Mouse (Mus musculus) heart, embryonic 11.5 days (tissue): ENCODE results near the gene Tmod3. TPM values are rescaled to one million over a fixed set of nuclear protein-coding genes. Genes with fewer than 3 reads are reported as not detected.

ENCODE experiments used
- ATAC-seq: fragments of 200-750 bp; cut with Nextera tagmentation; replicated peaks from 2 replicates; pipeline ENCODE4 v1.8.0; 2017; ENCODE audit warnings: moderate library complexity; ENCODE audit not compliant: insufficient number of reproducible peaks, low FRiP score, low TSS enrichment
- H3K27ac ChIP-seq: fragments of 300-500 bp; sonication (generic); 2 replicates; pipeline ENCODE4 v1.5.1; 2014; ENCODE audit warnings: mild to moderate bottlenecking, low read depth, low read length
- H3K27me3 ChIP-seq: fragments of 300-500 bp; sonication (generic); 2 replicates; pipeline ENCODE4 v1.6.1; 2014; ENCODE audit warnings: mild to moderate bottlenecking, low read length, mixed read lengths; ENCODE audit not compliant: control insufficient read depth, insufficient read depth
- H3K36me3 ChIP-seq: fragments of 300-500 bp; sonication (generic); 2 replicates; pipeline ENCODE4 v1.6.1; 2014; ENCODE audit warnings: mild to moderate bottlenecking, low read length, moderate library complexity, mixed read lengths; ENCODE audit not compliant: control insufficient read depth, insufficient read depth
- H3K4me1 ChIP-seq: fragments of 300-500 bp; sonication (generic); 2 replicates; pipeline ENCODE4 v1.6.1; 2014; ENCODE audit warnings: low read length; ENCODE audit not compliant: control insufficient read depth, insufficient read depth
- H3K4me2 ChIP-seq: fragments of 300-500 bp; sonication (generic); 2 replicates; pipeline ENCODE4 v1.6.1; 2014; ENCODE audit warnings: mild to moderate bottlenecking, moderate library complexity
- H3K4me3 ChIP-seq: fragments of 300-500 bp; sonication (generic); 2 replicates; pipeline ENCODE4 v1.5.1; 2014; ENCODE audit warnings: low read depth, low read length
- H3K9ac ChIP-seq: fragments of 300-500 bp; sonication (generic); 2 replicates; pipeline ENCODE4 v1.6.1; 2014; ENCODE audit warnings: mild to moderate bottlenecking, low read depth, low read length, moderate library complexity
- H3K9me3 ChIP-seq: fragments of 300-500 bp; sonication (generic); replicated peaks from 2 replicates; pipeline ENCODE4 v1.6.1; 2016; ENCODE audit warnings: low read length; ENCODE audit not compliant: control insufficient read depth
- WGBS: fragments of 180-500 bp; shearing (Covaris S2); extraction: QIAGEN DNeasy Blood & Tissue Kit; methylation state at CpG from one replicate; pipeline ENCODE4 v1.1.7; 2014; ENCODE audit not compliant: insufficient replicate concordance; 5-methylcytosine and 5-hydroxymethylcytosine counted together
- polyA plus RNA-seq: library from polyadenylated mRNA; unstranded; fragments of >200 nt; fragmentation: Nextera tagmentation; extraction: Ambion mirVana; gene quantifications from 2 replicates; pipeline ENCODE4 v1.2.1, GENCODE M21; 2014

Tmod3 gene
- polyA plus RNA-seq, result 80.0 and 86.9 TPM in 2 replicates

GRCm38 (mm10) chr9:75559512-75560012, at the start of gene Tmod3:
TSS of gene Tmod3 (minus strand) at chr9:75559657.
- 2% methylated on average over 21 of the region's 21 CpGs for WGBS
- Histone ChIP-seq H3K27me3 (no peaks in the 10 kb centered on the region), H3K4me2 (peak within 1 kb of the TSS; percentile 87), H3K9ac (peak within 1 kb of the TSS; percentile 78), H3K9me3 (no peaks in the 10 kb centered on the region), H3K4me3 (peak within 1 kb of the TSS; percentile 95), H3K27ac (peak within 1 kb of the TSS; percentile 90), H3K36me3 (no peaks in the 10 kb centered on the region), H3K4me1 (peaks cover 8% of the 10 kb centered on the region; the same call in 1 of the 2 replicates)
- peak; percentile 95 for ATAC-seq

- Histone ChIP-seq H3K4me2 (no peak overlapping the region), H3K9me3 (no peaks in the 10 kb centered on the region), H3K27me3 (peaks cover 3% of the 10 kb centered on the region; the same call in 1 of the 2 replicates), H3K4me1 (no peaks in the 10 kb centered on the region), H3K27ac (no peak overlapping the region), H3K4me3 (no peak overlapping the region), H3K9ac (no peak overlapping the region), H3K36me3 (no peaks in the 10 kb centered on the region)
- no peak for ATAC-seq
- 88% methylated on average over 4 of the region's 4 CpGs for WGBS
Measured at GRCm38 (mm10) chr9:75607496-75607895, 48.0 kb upstream of the Tmod3 start.

DNA sequence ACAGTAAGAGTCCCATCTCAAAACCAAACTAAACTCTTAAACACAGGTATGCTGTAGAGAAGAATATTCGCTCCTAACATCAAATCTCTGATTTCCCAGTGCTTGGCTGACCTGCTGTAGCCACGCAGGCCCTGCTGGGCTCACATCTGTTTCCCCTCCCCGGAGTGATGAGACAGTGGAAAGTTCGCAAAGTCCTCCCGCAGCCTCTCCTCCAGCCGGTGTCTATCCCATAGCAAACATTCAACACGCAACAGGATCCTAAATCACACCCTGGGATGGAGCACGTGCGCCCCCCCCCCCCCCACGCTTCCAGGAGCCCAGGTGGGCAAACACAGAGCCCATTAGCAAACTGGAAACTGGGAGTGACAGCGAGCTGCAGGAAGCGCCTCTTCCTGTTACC, 42.1 kb upstream of the Tmod3 start:
- H3K4me1 ChIP-seq, result 0 out of 2 replicates have a peak, but pooled peaks cover 4% of the 10 kb centered on the region
- 27% methylated on average over 12 of the region's 12 CpGs for WGBS
- H3K9me3 ChIP-seq, result no peaks in the 10 kb centered on the region
- no peak overlapping the region for H3K27ac ChIP-seq
- H3K27me3 ChIP-seq, result no peaks in the 10 kb centered on the region
- peak overlapping the region; percentile 36 for H3K4me2 ChIP-seq
- no peaks in the 10 kb centered on the region for H3K36me3 ChIP-seq
- ATAC-seq, result no peak
- H3K9ac ChIP-seq, result no peak overlapping the region
- no peak overlapping the region for H3K4me3 ChIP-seq

DNA sequence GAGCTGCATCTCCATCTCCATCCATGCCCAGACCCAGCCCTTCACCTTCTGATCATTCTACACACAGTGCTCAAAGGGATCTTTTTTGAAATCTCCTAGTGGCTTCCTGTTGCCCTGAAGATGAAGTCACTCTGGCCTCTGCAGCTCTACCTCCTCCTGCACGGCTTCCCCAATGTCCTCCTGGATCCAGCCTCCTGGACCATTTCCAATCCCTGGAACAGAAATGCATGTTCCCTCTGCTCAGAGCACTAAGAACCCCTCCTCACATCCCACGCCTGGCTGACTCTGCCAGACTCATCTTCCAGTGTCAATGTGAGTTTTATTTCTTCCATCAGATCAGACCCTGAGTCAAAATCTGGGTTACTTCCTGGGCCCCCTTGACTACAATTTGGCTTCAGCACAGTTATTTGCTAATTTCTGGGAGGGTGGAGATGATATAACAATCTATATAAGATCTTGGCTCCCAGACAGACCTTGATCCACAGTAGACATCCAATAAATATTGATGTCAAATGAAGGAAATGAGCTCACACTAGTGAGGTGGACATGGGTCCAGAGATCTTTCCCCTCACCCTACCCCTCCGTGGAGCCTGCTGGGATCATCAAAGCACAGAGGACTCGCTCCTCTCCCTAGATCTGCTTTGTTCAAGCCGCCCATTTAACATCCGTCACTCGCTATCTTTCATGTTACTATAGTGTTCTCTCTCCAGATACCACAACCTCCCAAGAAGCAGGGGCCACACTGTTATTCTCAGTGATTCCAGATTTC, 40.9 kb upstream of the Tmod3 start:
- Histone ChIP-seq H3K9ac (no peak overlapping the region), H3K4me3 (no peak overlapping the region), H3K27ac (no peak overlapping the region), H3K27me3 (no peaks in the 10 kb centered on the region), H3K36me3 (no peaks in the 10 kb centered on the region), H3K9me3 (no peaks in the 10 kb centered on the region), H3K4me2 (no peak overlapping the region), H3K4me1 (0 out of 2 replicates have a peak, but pooled peaks cover 4% of the 10 kb centered on the region)
- WGBS, result 64% methylated on average over 7 of the region's 7 CpGs
- no peak for ATAC-seq

- 39% methylated on average over 5 of the region's 5 CpGs for WGBS
- Histone ChIP-seq H3K27me3 (no peaks in the 10 kb centered on the region), H3K4me3 (no peak overlapping the region), H3K4me1 (0 out of 2 replicates have a peak, but pooled peaks cover 4% of the 10 kb centered on the region), H3K9ac (no peak overlapping the region), H3K4me2 (no peak overlapping the region), H3K36me3 (no peaks in the 10 kb centered on the region), H3K27ac (peak overlapping the region; percentile 11; the same call in 1 of the 2 replicates), H3K9me3 (no peaks in the 10 kb centered on the region)
- ATAC-seq, result no peak
Measured at GRCm38 (mm10) chr9:75599191-75599841, 39.9 kb upstream of the Tmod3 start.

DNA sequence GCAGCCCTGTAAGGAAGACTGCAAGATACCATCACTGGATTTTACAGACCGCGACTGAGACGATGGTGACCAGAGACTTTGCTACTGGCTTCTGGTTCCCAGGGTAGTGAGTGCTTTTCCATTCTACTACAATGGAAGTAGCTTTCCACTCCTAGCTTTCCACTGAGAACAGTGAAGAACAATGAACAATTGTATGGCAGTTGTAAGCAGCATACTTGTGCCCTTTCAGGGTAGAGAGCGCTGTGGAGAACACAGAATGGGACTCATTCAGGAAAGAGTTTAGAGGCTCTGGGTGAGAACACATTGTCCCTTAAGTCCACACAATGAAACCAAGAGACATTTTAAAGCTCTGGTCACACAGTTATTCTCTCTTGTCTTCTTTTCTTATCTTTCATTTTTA, 38.1 kb upstream of the Tmod3 start:
- no peaks in the 10 kb centered on the region for H3K9me3 ChIP-seq
- no peaks in the 10 kb centered on the region for H3K27me3 ChIP-seq
- H3K9ac ChIP-seq, result no peak overlapping the region
- H3K4me3 ChIP-seq, result no peak overlapping the region
- H3K36me3 ChIP-seq, result no peaks in the 10 kb centered on the region
- no peak overlapping the region for H3K4me2 ChIP-seq
- no peak for ATAC-seq
- H3K4me1 ChIP-seq, result 0 out of 2 replicates have a peak, but pooled peaks cover 4% of the 10 kb centered on the region
- H3K27ac ChIP-seq, result no peak overlapping the region
- 79% methylated on average over 4 of the region's 4 CpGs for WGBS

GRCm38 (mm10) chr9:75597036-75597435, 37.6 kb upstream of the Tmod3 start:
- WGBS, result 84% methylated on average over 13 of the region's 13 CpGs
- Histone ChIP-seq H3K36me3 (no peaks in the 10 kb centered on the region), H3K9ac (no peak overlapping the region), H3K9me3 (no peaks in the 10 kb centered on the region), H3K4me2 (no peak overlapping the region), H3K27me3 (no peaks in the 10 kb centered on the region), H3K4me1 (0 out of 2 replicates have a peak, but pooled peaks cover 4% of the 10 kb centered on the region), H3K27ac (no peak overlapping the region), H3K4me3 (no peak overlapping the region)
- no peak for ATAC-seq

DNA sequence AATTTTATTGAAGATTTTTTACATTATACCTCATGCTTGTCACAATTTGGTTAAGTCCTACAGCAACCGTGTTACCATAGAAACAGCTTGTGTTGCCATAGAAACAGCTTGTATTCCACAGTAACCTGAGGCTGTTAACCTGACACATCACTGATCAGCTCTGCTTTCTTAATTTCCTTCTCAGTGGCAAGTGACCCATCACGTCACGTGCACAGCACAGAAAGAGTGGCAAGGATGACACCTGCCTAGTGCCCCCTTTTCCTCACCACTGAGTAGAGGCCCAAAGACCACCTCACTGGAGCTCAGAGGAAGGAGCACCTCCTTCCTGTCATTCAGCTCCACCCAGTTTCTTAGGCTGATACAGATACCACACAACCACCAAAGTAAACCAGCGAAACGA, 34.0 kb upstream of the Tmod3 start:
- no peak overlapping the region for H3K4me2 ChIP-seq
- H3K4me3 ChIP-seq, result no peak overlapping the region
- 73% methylated on average over 5 of the region's 5 CpGs for WGBS
- H3K9me3 ChIP-seq, result no peaks in the 10 kb centered on the region
- no peaks in the 10 kb centered on the region for H3K27me3 ChIP-seq
- no peaks in the 10 kb centered on the region for H3K4me1 ChIP-seq
- H3K36me3 ChIP-seq, result no peaks in the 10 kb centered on the region
- H3K27ac ChIP-seq, result no peak overlapping the region
- no peak for ATAC-seq
- no peak overlapping the region for H3K9ac ChIP-seq
